Mouse (Mus musculus): ENCODE measurements around the gene Gm20388. TPM values are rescaled to one million over a fixed set of nuclear protein-coding genes. Genes with fewer than 3 reads are reported as not detected.

Gene Gm20388
- total RNA-seq, 1 experiment: 27.0 TPM

DNA sequence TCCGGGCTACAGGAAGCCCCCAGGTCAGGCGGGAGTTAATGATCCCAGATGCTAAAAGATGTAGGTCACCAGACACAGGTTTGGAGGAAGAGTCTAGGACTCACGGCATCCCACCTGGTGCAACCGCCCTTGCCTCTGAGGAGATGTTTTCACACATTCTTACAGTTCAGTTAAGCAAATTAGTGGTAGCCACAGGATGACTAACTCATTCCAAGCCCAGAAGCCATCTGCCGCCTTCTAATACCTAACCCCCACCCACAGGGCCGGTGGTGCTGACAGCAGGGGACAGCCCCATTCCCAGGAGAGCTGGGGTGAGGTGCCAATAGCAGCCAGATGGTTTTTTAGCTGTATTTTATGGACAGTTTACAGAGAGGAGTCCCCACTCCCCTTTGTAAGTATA, 2375.1 kb downstream of the Gm20388 start:
- Histone ChIP-seq H3K9me3 (ENCODE audit: control insufficient read depth, insufficient read depth, low read depth, low read length) (no peaks in the 10 kb centered on the region), H3K27ac (ENCODE audit: insufficient read depth, low read depth, low read length, poor library complexity, severe bottlenecking) (no peak overlapping the region), H3K36me3 (ENCODE audit: control insufficient read depth, insufficient read depth, low read length, poor library complexity, severe bottlenecking) (no peaks in the 10 kb centered on the region), H3K4me1 (ENCODE audit: control insufficient read depth in 2 of 2, insufficient read depth in 2 of 2, low read length in 2 of 2, poor library complexity in 1 of 2) (peaks cover 2 to 14% of the 10 kb centered on the region in 2 experiments; a peak in 2 of 4 replicates), H3K4me3 (ENCODE audit: insufficient read depth in 1 of 2, low read depth in 1 of 2, low read length in 2 of 2, poor library complexity in 1 of 2, severe bottlenecking in 1 of 2) (no peak overlapping the region), H3K9ac (ENCODE audit: insufficient read depth, low read depth, low read length, poor library complexity, severe bottlenecking) (no peak overlapping the region)
- in situ Hi-C loops (cut with MboI; ENCODE audit: low sequenced_read_pairs in 2 of 2, unreplicated experiment in 2 of 2): no loop called here
- no peak for DNase-seq (ENCODE audit: low read depth, low spot score)
- TF ChIP-seq ZC3H11A (IDR thresholded peaks at IDR 0.05; ENCODE audit: borderline replicate concordance, low read depth, low read length): no peak
- no peak for TF ChIP-seq ZNF384 (IDR thresholded peaks at IDR 0.05; ENCODE audit: low read depth, low read length)
- TF ChIP-seq CHD2 (IDR thresholded peaks at IDR 0.05; ENCODE audit: low read depth, low read length): no peak
- no peak for TF ChIP-seq MAFK (IDR thresholded peaks at IDR 0.05; ENCODE audit: insufficient read depth, low read depth, low read length)
- no peak for TF ChIP-seq HCFC1 (IDR thresholded peaks at IDR 0.05; ENCODE audit: borderline replicate concordance, insufficient read depth, low read length)

- in situ Hi-C loops (cut with MboI; ENCODE audit: low sequenced_read_pairs in 2 of 2, unreplicated experiment in 2 of 2): no loop called here
- H3K27ac ChIP-seq (ENCODE audit: insufficient read depth, low read depth, low read length, poor library complexity, severe bottlenecking): no peak overlapping the region
- peaks cover 2 to 14% of the 10 kb centered on the region in 2 experiments; a peak in 2 of 4 replicates for H3K4me1 ChIP-seq (ENCODE audit: control insufficient read depth in 2 of 2, insufficient read depth in 2 of 2, low read length in 2 of 2, poor library complexity in 1 of 2)
- no peaks in the 10 kb centered on the region for H3K36me3 ChIP-seq (ENCODE audit: control insufficient read depth, insufficient read depth, low read length, poor library complexity, severe bottlenecking)
- H3K9ac ChIP-seq (ENCODE audit: insufficient read depth, low read depth, low read length, poor library complexity, severe bottlenecking): no peak overlapping the region
- DNase-seq (ENCODE audit: low read depth, low spot score): no peak
- no peaks in the 10 kb centered on the region for H3K9me3 ChIP-seq (ENCODE audit: control insufficient read depth, insufficient read depth, low read depth, low read length)
- H3K4me3 ChIP-seq (ENCODE audit: insufficient read depth in 1 of 2, low read depth in 1 of 2, low read length in 2 of 2, poor library complexity in 1 of 2, severe bottlenecking in 1 of 2): no peak overlapping the region
- TF ChIP-seq MAFK (IDR thresholded peaks at IDR 0.05; ENCODE audit: insufficient read depth, low read depth, low read length): no peak
- TF ChIP-seq HCFC1 (IDR thresholded peaks at IDR 0.05; ENCODE audit: borderline replicate concordance, insufficient read depth, low read length): no peak
- no peak for TF ChIP-seq CHD2 (IDR thresholded peaks at IDR 0.05; ENCODE audit: low read depth, low read length)
These were observed 2376.3 kb downstream of the Gm20388 start for GRCm38 (mm10) chr8:122286899-122287298.

DNA sequence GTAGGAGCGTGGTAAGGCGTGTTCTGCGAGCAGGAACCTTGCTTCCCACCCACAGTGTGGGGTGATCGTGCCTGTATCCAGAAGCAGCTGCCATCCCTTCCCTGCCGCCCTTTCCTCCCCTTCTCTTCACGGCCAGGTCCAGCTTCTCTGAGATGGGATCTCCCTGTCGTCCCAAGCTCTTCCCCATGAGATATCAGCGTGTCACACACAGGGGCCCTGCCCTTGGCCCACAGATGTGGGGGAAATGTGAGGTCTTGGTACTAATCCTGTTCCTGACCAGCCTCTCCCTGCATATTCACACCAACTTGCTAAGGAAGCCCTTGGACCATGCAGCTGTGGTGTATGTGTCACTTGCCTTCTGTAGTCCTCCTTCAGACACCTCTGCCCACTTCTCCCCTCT, 2377.1 kb downstream of the Gm20388 start:
- no peak for TF ChIP-seq ZNF384 (IDR thresholded peaks at IDR 0.05; ENCODE audit: low read depth, low read length)
- no peak for TF ChIP-seq MAFK (IDR thresholded peaks at IDR 0.05; ENCODE audit: insufficient read depth, low read depth, low read length)
- TF ChIP-seq ZC3H11A (IDR thresholded peaks at IDR 0.05; ENCODE audit: borderline replicate concordance, low read depth, low read length): no peak
- TF ChIP-seq CHD2 (IDR thresholded peaks at IDR 0.05; ENCODE audit: low read depth, low read length): no peak
- TF ChIP-seq HCFC1 (IDR thresholded peaks at IDR 0.05; ENCODE audit: borderline replicate concordance, insufficient read depth, low read length): no peak
- no peaks in the 10 kb centered on the region for H3K36me3 ChIP-seq (ENCODE audit: control insufficient read depth, insufficient read depth, low read length, poor library complexity, severe bottlenecking)
- H3K4me1 ChIP-seq (ENCODE audit: control insufficient read depth in 2 of 2, insufficient read depth in 2 of 2, low read length in 2 of 2, poor library complexity in 1 of 2): peaks cover 2 to 14% of the 10 kb centered on the region in 2 experiments; a peak in 2 of 4 replicates
- no peak overlapping the region for H3K4me3 ChIP-seq (ENCODE audit: insufficient read depth in 1 of 2, low read depth in 1 of 2, low read length in 2 of 2, poor library complexity in 1 of 2, severe bottlenecking in 1 of 2)
- no peaks in the 10 kb centered on the region for H3K9me3 ChIP-seq (ENCODE audit: control insufficient read depth, insufficient read depth, low read depth, low read length)
- no peak overlapping the region for H3K27ac ChIP-seq (ENCODE audit: insufficient read depth, low read depth, low read length, poor library complexity, severe bottlenecking)
- in situ Hi-C loops (cut with MboI; ENCODE audit: low sequenced_read_pairs in 2 of 2, unreplicated experiment in 2 of 2): no loop called here
- H3K9ac ChIP-seq (ENCODE audit: insufficient read depth, low read depth, low read length, poor library complexity, severe bottlenecking): no peak overlapping the region
- no peak for DNase-seq (ENCODE audit: low read depth, low spot score)

DNA sequence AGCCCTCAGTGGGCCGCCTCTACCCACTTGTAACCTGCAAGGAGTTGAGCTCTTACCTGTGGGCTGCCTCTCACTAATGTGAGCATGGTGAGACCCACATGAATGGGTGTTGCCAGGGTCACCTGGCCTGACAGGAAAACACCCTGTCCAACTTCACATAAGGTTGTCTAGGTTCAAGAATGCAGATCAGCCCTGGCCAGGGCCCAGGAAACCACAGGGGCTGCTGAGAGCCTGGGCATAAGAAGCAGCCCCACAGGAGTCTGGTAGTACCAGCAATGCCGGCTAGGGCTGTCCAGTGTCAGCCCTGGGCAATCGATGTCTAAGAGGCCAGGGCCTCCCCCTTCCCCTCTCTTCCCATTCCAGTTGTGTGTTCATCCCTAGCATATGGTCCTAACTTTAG, 2377.7 kb downstream of the Gm20388 start:
- H3K9ac ChIP-seq (ENCODE audit: insufficient read depth, low read depth, low read length, poor library complexity, severe bottlenecking): no peak overlapping the region
- H3K4me1 ChIP-seq (ENCODE audit: control insufficient read depth in 2 of 2, insufficient read depth in 2 of 2, low read length in 2 of 2, poor library complexity in 1 of 2): peaks cover 2 to 11% of the 10 kb centered on the region in 2 experiments; a peak in 2 of 4 replicates
- H3K4me3 ChIP-seq (ENCODE audit: insufficient read depth in 1 of 2, low read depth in 1 of 2, low read length in 2 of 2, poor library complexity in 1 of 2, severe bottlenecking in 1 of 2): no peak overlapping the region
- in situ Hi-C loops (cut with MboI; ENCODE audit: low sequenced_read_pairs in 2 of 2, unreplicated experiment in 2 of 2): no loop called here
- H3K9me3 ChIP-seq (ENCODE audit: control insufficient read depth, insufficient read depth, low read depth, low read length): no peaks in the 10 kb centered on the region
- H3K27ac ChIP-seq (ENCODE audit: insufficient read depth, low read depth, low read length, poor library complexity, severe bottlenecking): no peak overlapping the region
- no peak for DNase-seq (ENCODE audit: low read depth, low spot score)
- TF ChIP-seq HCFC1 (IDR thresholded peaks at IDR 0.05; ENCODE audit: borderline replicate concordance, insufficient read depth, low read length) (no peak), MAFK (IDR thresholded peaks at IDR 0.05; ENCODE audit: insufficient read depth, low read depth, low read length) (no peak), ZNF384 (IDR thresholded peaks at IDR 0.05; ENCODE audit: low read depth, low read length) (no peak), ZC3H11A (IDR thresholded peaks at IDR 0.05; ENCODE audit: borderline replicate concordance, low read depth, low read length) (no peak)
- H3K36me3 ChIP-seq (ENCODE audit: control insufficient read depth, insufficient read depth, low read length, poor library complexity, severe bottlenecking): no peaks in the 10 kb centered on the region

DNA sequence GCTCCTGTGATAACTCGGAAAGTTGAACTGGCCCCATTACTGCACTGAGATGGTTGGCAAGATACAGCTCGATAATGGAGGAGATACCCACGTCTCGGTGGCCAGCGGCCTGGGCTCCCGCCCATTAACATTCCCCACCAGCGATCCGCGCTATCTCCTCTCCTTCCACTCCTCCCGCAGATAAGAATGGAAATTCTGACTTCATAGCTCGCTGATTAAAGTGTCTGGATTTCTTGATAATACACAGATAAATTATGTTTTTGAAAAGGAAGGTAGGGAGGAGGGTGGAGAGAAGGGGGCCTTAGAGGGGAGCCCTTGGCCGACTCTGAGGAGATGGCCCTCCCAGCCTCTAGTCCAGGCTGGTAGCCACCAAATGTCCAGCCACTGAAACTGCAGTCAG, 2380.4 kb downstream of the Gm20388 start:
- Histone ChIP-seq H3K4me3 (ENCODE audit: insufficient read depth in 1 of 2, low read depth in 1 of 2, low read length in 2 of 2, poor library complexity in 1 of 2, severe bottlenecking in 1 of 2) (no peak overlapping the region), H3K27ac (ENCODE audit: insufficient read depth, low read depth, low read length, poor library complexity, severe bottlenecking) (no peak overlapping the region), H3K9ac (ENCODE audit: insufficient read depth, low read depth, low read length, poor library complexity, severe bottlenecking) (no peak overlapping the region), H3K4me1 (ENCODE audit: control insufficient read depth in 2 of 2, insufficient read depth in 2 of 2, low read length in 2 of 2, poor library complexity in 1 of 2) (peaks cover 0 to 6% of the 10 kb centered on the region in 2 experiments; a peak in 1 of 4 replicates), H3K9me3 (ENCODE audit: control insufficient read depth, insufficient read depth, low read depth, low read length) (no peaks in the 10 kb centered on the region), H3K36me3 (ENCODE audit: control insufficient read depth, insufficient read depth, low read length, poor library complexity, severe bottlenecking) (no peaks in the 10 kb centered on the region)
- DNase-seq (ENCODE audit: low read depth, low spot score): no peak
- TF ChIP-seq ZNF384 (IDR thresholded peaks at IDR 0.05; ENCODE audit: low read depth, low read length) (no peak), CHD2 (IDR thresholded peaks at IDR 0.05; ENCODE audit: low read depth, low read length) (no peak), ZC3H11A (IDR thresholded peaks at IDR 0.05; ENCODE audit: borderline replicate concordance, low read depth, low read length) (no peak), MAFK (IDR thresholded peaks at IDR 0.05; ENCODE audit: insufficient read depth, low read depth, low read length) (no peak), HCFC1 (IDR thresholded peaks at IDR 0.05; ENCODE audit: borderline replicate concordance, insufficient read depth, low read length) (no peak)
- in situ Hi-C loops (cut with MboI; ENCODE audit: low sequenced_read_pairs in 2 of 2, unreplicated experiment in 2 of 2): no loop called here
